Mouse (Mus musculus) intestine, embryonic 16.5 days (tissue): Measurements from ENCODE around the gene Agpat1. TPM values are rescaled to one million over a fixed set of nuclear protein-coding genes. Genes with fewer than 3 reads are reported as not detected.
A peak's percentile ranks its signal among the peaks of the same experiment; 100 is the strongest.

ENCODE experiments used
- ATAC-seq: fragments of 200-750 bp; cut with Nextera tagmentation; 2 replicates; pipeline ENCODE4 v1.8.0; 2017; ENCODE audit warnings: moderate TSS enrichment, moderate library complexity
- H3K27ac ChIP-seq: fragments of 300-500 bp; sonication (generic); 2 replicates; pipeline ENCODE4 v1.5.1; 2014; ENCODE audit warnings: mild to moderate bottlenecking, low read length
- H3K27me3 ChIP-seq: fragments of 300-500 bp; sonication (generic); replicated peaks from 2 replicates; pipeline ENCODE4 v1.6.1; 2014; ENCODE audit warnings: low read length, control low read depth, mixed read lengths; ENCODE audit not compliant: control insufficient read depth, insufficient read depth
- H3K36me3 ChIP-seq: fragments of 300-500 bp; sonication (generic); 2 replicates; pipeline ENCODE4 v1.6.1; 2014; ENCODE audit warnings: low read length, control low read depth; ENCODE audit not compliant: control insufficient read depth, insufficient read depth
- H3K4me1 ChIP-seq: fragments of 300-500 bp; sonication (generic); 2 replicates; pipeline ENCODE4 v1.6.1; 2014; ENCODE audit warnings: low read length, control low read depth, mixed read lengths; ENCODE audit not compliant: control insufficient read depth, insufficient read depth
- H3K4me2 ChIP-seq: fragments of 300-500 bp; sonication (generic); 2 replicates; pipeline ENCODE4 v1.6.1; 2014; ENCODE audit warnings: low read depth, low read length, control low read depth
- H3K4me3 ChIP-seq: fragments of 300-500 bp; sonication (generic); 2 replicates; pipeline ENCODE4 v1.5.1; 2014; ENCODE audit warnings: mild to moderate bottlenecking, low read length
- H3K9ac ChIP-seq: fragments of 300-500 bp; sonication (generic); 2 replicates; pipeline ENCODE4 v1.6.1; 2014; ENCODE audit warnings: low read depth, low read length
- H3K9me3 ChIP-seq: fragments of 300-500 bp; sonication (generic); 2 replicates; pipeline ENCODE4 v1.6.1; 2016; ENCODE audit warnings: low read length, control low read depth; ENCODE audit not compliant: control insufficient read depth
- WGBS: fragments of 180-500 bp; shearing (Covaris S2); extraction: QIAGEN DNeasy Blood & Tissue Kit; methylation state at CpG from one replicate; pipeline ENCODE4 v1.1.7; 2014; 5-methylcytosine and 5-hydroxymethylcytosine counted together
- polyA plus RNA-seq: library from polyadenylated mRNA; unstranded; fragments of >200 nt; fragmentation: Nextera tagmentation; extraction: Ambion mirVana; gene quantifications from 2 replicates; pipeline ENCODE4 v1.2.1, GENCODE M21; 2015

Agpat1 gene
- polyA plus RNA-seq, 1 experiment from 2014 or later = 61.8 TPM

GRCm38 (mm10) chr17:34613054-34613645, 9.1 kb downstream of the Agpat1 start:
- Histone ChIP-seq H3K9ac (no peak overlapping the region), H3K4me3 (no peak overlapping the region), H3K27ac (no peak overlapping the region), H3K4me2 (no peak overlapping the region), H3K27me3 (no peaks in the 10 kb centered on the region), H3K4me1 (peaks cover 8% of the 10 kb centered on the region; the same call in 1 of the 2 replicates), H3K9me3 (no peaks in the 10 kb centered on the region), H3K36me3 (peaks cover 9% of the 10 kb centered on the region; the same call in 1 of the 2 replicates)
- WGBS = 85% methylated on average over 11 of the region's 11 CpGs
- ATAC-seq = no peak

- Histone ChIP-seq H3K4me3 (no peak overlapping the region), H3K27me3 (no peaks in the 10 kb centered on the region), H3K9ac (no peak overlapping the region), H3K27ac (no peak overlapping the region), H3K36me3 (peaks cover 9% of the 10 kb centered on the region; the same call in 1 of the 2 replicates), H3K4me1 (peaks cover 3% of the 10 kb centered on the region; the same call in 1 of the 2 replicates), H3K4me2 (no peak overlapping the region), H3K9me3 (no peaks in the 10 kb centered on the region)
- 91% methylated on average over 10 of the region's 10 CpGs for WGBS
- no peak for ATAC-seq
Observed at GRCm38 (mm10) chr17:34613830-34614229, 9.8 kb downstream of the Agpat1 start.

GRCm38 (mm10) chr17:34615871-34616270, 11.8 kb downstream of the Agpat1 start, which contains the start of gene Egfl8:
Gene Egfl8 (minus strand): TSS chr17:34615971.
- peaks cover 9% of the 10 kb centered on the region; the same call in 1 of the 2 replicates for H3K36me3 ChIP-seq
- H3K4me2 ChIP-seq = no peak within 1 kb of the TSS
- ATAC-seq = no peak
- no peaks in the 10 kb centered on the region for H3K4me1 ChIP-seq
- no peak within 1 kb of the TSS; the same call in 1 of the 2 replicates for H3K27ac ChIP-seq
- H3K9ac ChIP-seq = no peak within 1 kb of the TSS
- no peaks in the 10 kb centered on the region for H3K27me3 ChIP-seq
- WGBS = 68% methylated on average over 6 of the region's 6 CpGs
- H3K9me3 ChIP-seq = no peaks in the 10 kb centered on the region
- H3K4me3 ChIP-seq = no peak within 1 kb of the TSS

- Histone ChIP-seq H3K4me3 (no peak overlapping the region), H3K9me3 (no peaks in the 10 kb centered on the region), H3K9ac (no peak overlapping the region), H3K27me3 (no peaks in the 10 kb centered on the region), H3K27ac (no peak overlapping the region), H3K4me1 (no peaks in the 10 kb centered on the region), H3K36me3 (peaks cover 12% of the 10 kb centered on the region), H3K4me2 (no peak overlapping the region)
- peak; percentile 45 for ATAC-seq
- 13% methylated on average over 6 of the region's 6 CpGs for WGBS
Observed at GRCm38 (mm10) chr17:34618999-34619398, 14.9 kb downstream of the Agpat1 start.

- Histone ChIP-seq H3K36me3 (peaks cover 17% of the 10 kb centered on the region), H3K9ac (no peak overlapping the region), H3K27me3 (no peaks in the 10 kb centered on the region), H3K4me2 (no peak overlapping the region), H3K4me3 (no peak overlapping the region), H3K9me3 (no peaks in the 10 kb centered on the region), H3K27ac (peak overlapping the region; percentile 51), H3K4me1 (peaks cover under 1% of the 10 kb centered on the region; the same call in 1 of the 2 replicates)
- 0 out of 2 replicates have a peak, but pooled peaks have one; percentile 23 for ATAC-seq
- WGBS = 67% methylated on average over 8 of the region's 8 CpGs
Observed at GRCm38 (mm10) chr17:34621006-34621405, 16.9 kb downstream of the Agpat1 start.

GRCm38 (mm10) chr17:34623161-34623560, 19.1 kb downstream of the Agpat1 start:
- Histone ChIP-seq H3K27ac (no peak overlapping the region), H3K4me1 (peaks cover 7% of the 10 kb centered on the region), H3K36me3 (peaks cover 17% of the 10 kb centered on the region), H3K4me2 (no peak overlapping the region), H3K9ac (no peak overlapping the region), H3K9me3 (no peaks in the 10 kb centered on the region), H3K4me3 (no peak overlapping the region), H3K27me3 (no peaks in the 10 kb centered on the region)
- no peak for ATAC-seq
- WGBS = 84% methylated on average over 9 of the region's 9 CpGs

GRCm38 (mm10) chr17:34624981-34625380, 20.9 kb downstream of the Agpat1 start:
- 97% methylated on average over 3 of the region's 3 CpGs for WGBS
- Histone ChIP-seq H3K9me3 (no peaks in the 10 kb centered on the region), H3K4me3 (no peak overlapping the region), H3K27me3 (peaks cover under 1% of the 10 kb centered on the region), H3K27ac (no peak overlapping the region), H3K9ac (no peak overlapping the region), H3K4me1 (peaks cover 22% of the 10 kb centered on the region), H3K36me3 (peaks cover 13% of the 10 kb centered on the region), H3K4me2 (no peak overlapping the region)
- ATAC-seq = no peak

- ATAC-seq = no peak
- Histone ChIP-seq H3K36me3 (peaks cover 13% of the 10 kb centered on the region; the same call in 1 of the 2 replicates), H3K9me3 (no peaks in the 10 kb centered on the region), H3K4me1 (peaks cover 30% of the 10 kb centered on the region), H3K27me3 (peaks cover 13% of the 10 kb centered on the region), H3K9ac (peak overlapping the region; percentile 75), H3K4me2 (peak overlapping the region; percentile 74), H3K27ac (peak overlapping the region; percentile 97), H3K4me3 (peak overlapping the region; percentile 78)
- 50% methylated on average over 16 of the region's 16 CpGs for WGBS
Observed at GRCm38 (mm10) chr17:34626062-34626772, 22.2 kb downstream of the Agpat1 start.

GRCm38 (mm10) chr17:34626773-34627092, 22.7 kb downstream of the Agpat1 start:
- peak; percentile 24 for ATAC-seq
- peak overlapping the region; percentile 75 for H3K9ac ChIP-seq
- peak overlapping the region; percentile 97 for H3K27ac ChIP-seq
- H3K9me3 ChIP-seq = no peaks in the 10 kb centered on the region
- H3K27me3 ChIP-seq = peaks cover 17% of the 10 kb centered on the region
- peak overlapping the region; percentile 74 for H3K4me2 ChIP-seq
- H3K36me3 ChIP-seq = peaks cover 13% of the 10 kb centered on the region; the same call in 1 of the 2 replicates
- H3K4me1 ChIP-seq = peaks cover 33% of the 10 kb centered on the region
- H3K4me3 ChIP-seq = peak overlapping the region; percentile 78
- 1% methylated on average over 18 of the region's 18 CpGs for WGBS
